Mouse (Mus musculus) CH12.LX (cell line): ENCODE measurements at regions not wholly inside any gene's neighbourhood (a gene's known extent, or its start where the extent isn't known, plus 50 kb on each side); places are given as distances from the start of the nearest gene placed in this dataset.

Experiments
- DNase-seq: peaks from one replicate; pipeline ENCODE4 v3.0.0-alpha.2; 2013; ENCODE audit errors: extremely low read depth
- H3K27ac ChIP-seq: 2 replicates; pipeline ENCODE4 v1.5.1; 2012; ENCODE audit warnings: low read depth, mild to moderate bottlenecking, control low read depth, moderate library complexity; ENCODE audit not compliant: insufficient read depth
- H3K27me3 ChIP-seq: replicated peaks from 2 replicates; pipeline ENCODE3; 2012; ENCODE audit warnings: inconsistent platforms
- H3K36me3 ChIP-seq, 2 experiments: replicated peaks in 1 of 2; 2 replicates each; pipeline versions ENCODE3 to v1.6.1; 2012; ENCODE audit warnings: inconsistent platforms in 1 of 2, low read length in 1 of 2, mild to moderate bottlenecking in 1 of 2, mixed read lengths in 1 of 2, moderate library complexity in 1 of 2; ENCODE audit not compliant: control insufficient read depth in 1 of 2, insufficient read depth in 1 of 2
- H3K4me1 ChIP-seq, 2 experiments: 2 replicates each; pipeline ENCODE4 v1.6.1; 2012; ENCODE audit warnings: inconsistent platforms in 1 of 2, moderate library complexity in 1 of 2; ENCODE audit not compliant: insufficient read depth in 2 of 2, control insufficient read depth in 1 of 2
- H3K4me2 ChIP-seq: 2 replicates; pipeline ENCODE4 v1.6.1; 2012; ENCODE audit warnings: low read depth, mild to moderate bottlenecking, control low read depth; ENCODE audit not compliant: poor library complexity, insufficient read depth, severe bottlenecking
- H3K4me3 ChIP-seq, 3 experiments: fragments of 150-350 bp in 1 of 3; sonication (generic) in 1 of 3; replicated peaks in 1 of 3; 2 replicates each; pipeline versions ENCODE3 to v1.5.1; 2011 to 2012; ENCODE audit warnings: low read depth in 2 of 3, low read length in 2 of 3, mild to moderate bottlenecking in 2 of 3, moderate library complexity in 2 of 3, control low read depth in 1 of 3, improper control_type of control experiment in 1 of 3, inconsistent platforms in 1 of 3, mixed read lengths in 1 of 3; ENCODE audit not compliant: poor library complexity in 1 of 3
- H3K79me2 ChIP-seq: replicated peaks from 2 replicates; pipeline ENCODE4 v1.6.1; 2012; ENCODE audit warnings: mild to moderate bottlenecking, moderate library complexity; ENCODE audit not compliant: control insufficient read depth, poor library complexity, insufficient read depth, severe bottlenecking; ENCODE audit errors: extremely low read depth
- H3K9ac ChIP-seq: 2 replicates; pipeline ENCODE4 v1.6.1; 2012; ENCODE audit warnings: low read depth, mild to moderate bottlenecking, control low read depth, moderate library complexity; ENCODE audit not compliant: insufficient read depth
- H3K9me3 ChIP-seq: replicated peaks from 2 replicates; pipeline ENCODE3; 2012; ENCODE audit warnings: low read length, inconsistent platforms, mixed read lengths
- BHLHE40 ChIP-seq: IDR thresholded peaks from 2 replicates; pipeline ENCODE4 v1.6.1; 2011; ENCODE audit warnings: mild to moderate bottlenecking, low read depth, low read length, improper control_type of control experiment
- CHD2 ChIP-seq: IDR thresholded peaks from 2 replicates; pipeline ENCODE4 v1.6.1; 2011; ENCODE audit warnings: low read length, improper control_type of control experiment
- CTCF ChIP-seq, 2 experiments: IDR thresholded peaks in 1 of 2; conservative IDR thresholded peaks in 1 of 2; 2 replicates each; pipeline ENCODE4 v1.5.1; 2011 to 2012; ENCODE audit warnings: low read depth in 2 of 2, low read length in 2 of 2, improper control_type of control experiment in 1 of 2, inconsistent platforms in 1 of 2, mild to moderate bottlenecking in 1 of 2, moderate library complexity in 1 of 2
- ELF1 ChIP-seq: IDR thresholded peaks from 2 replicates; pipeline ENCODE4 v1.6.1; 2014; ENCODE audit warnings: low read depth, mild to moderate bottlenecking, inconsistent platforms, low read length, improper control_type of control experiment
- GABPA ChIP-seq: IDR thresholded peaks from 2 replicates; pipeline ENCODE4 v1.6.1; 2012; ENCODE audit warnings: low read depth, low read length, improper control_type of control experiment, inconsistent platforms; ENCODE audit not compliant: insufficient replicate concordance
- HCFC1 ChIP-seq: IDR thresholded peaks from 2 replicates; pipeline ENCODE4 v1.6.1; 2012; ENCODE audit warnings: low read depth, mild to moderate bottlenecking, inconsistent platforms, low read length, improper control_type of control experiment
- IRF4 ChIP-seq: IDR thresholded peaks from 2 replicates; pipeline ENCODE4 v1.6.1; 2014; ENCODE audit warnings: low read depth, mild to moderate bottlenecking, inconsistent platforms, low read length, improper control_type of control experiment
- JUN ChIP-seq: IDR thresholded peaks from 2 replicates; pipeline ENCODE4 v1.6.1; 2011; ENCODE audit warnings: low read depth, mild to moderate bottlenecking, low read length, improper control_type of control experiment, moderate library complexity; ENCODE audit not compliant: insufficient read depth
- JUND ChIP-seq: conservative IDR thresholded peaks from 2 replicates; pipeline ENCODE4 v1.6.1; 2011; ENCODE audit warnings: low read depth, low read length, improper control_type of control experiment
- KAT2A ChIP-seq: IDR thresholded peaks from 2 replicates; pipeline ENCODE4 v1.6.1; 2012; ENCODE audit warnings: low read length, improper control_type of control experiment, inconsistent platforms; ENCODE audit not compliant: insufficient replicate concordance
- MAZ ChIP-seq: IDR thresholded peaks from 2 replicates; pipeline ENCODE4 v1.6.1; 2012; ENCODE audit warnings: low read depth, mild to moderate bottlenecking, inconsistent platforms, low read length, improper control_type of control experiment, moderate library complexity
- MEF2A ChIP-seq: IDR thresholded peaks from 2 replicates; pipeline ENCODE4 v1.6.1; 2014; ENCODE audit warnings: low read depth, mild to moderate bottlenecking, inconsistent platforms, low read length, improper control_type of control experiment, borderline replicate concordance
- MXI1 ChIP-seq: IDR thresholded peaks from 2 replicates; pipeline ENCODE4 v1.6.1; 2011; ENCODE audit warnings: mild to moderate bottlenecking, low read depth, low read length, improper control_type of control experiment
- MYC ChIP-seq: IDR thresholded peaks from 2 replicates; pipeline ENCODE4 v1.6.1; 2011; ENCODE audit warnings: low read depth, mild to moderate bottlenecking, improper control_type of control experiment, low read length
- NRF1 ChIP-seq: IDR thresholded peaks from 2 replicates; pipeline ENCODE4 v1.6.1; 2014; ENCODE audit warnings: low read depth, mild to moderate bottlenecking, inconsistent platforms, low read length, improper control_type of control experiment, moderate library complexity
- RCOR1 ChIP-seq: conservative IDR thresholded peaks from 2 replicates; pipeline ENCODE4 v1.6.1; 2012; ENCODE audit warnings: low read depth, mild to moderate bottlenecking, inconsistent platforms, low read length, improper control_type of control experiment
- SIN3A ChIP-seq: IDR thresholded peaks from 2 replicates; pipeline ENCODE4 v1.6.1; 2012; ENCODE audit warnings: low read length, improper control_type of control experiment, inconsistent platforms
- TBP ChIP-seq: conservative IDR thresholded peaks from 2 replicates; pipeline ENCODE4 v1.6.1; 2011; ENCODE audit warnings: low read depth, low read length, improper control_type of control experiment
- ZKSCAN1 ChIP-seq: IDR thresholded peaks from 2 replicates; pipeline ENCODE4 v1.6.1; 2012; ENCODE audit warnings: low read depth, inconsistent platforms, low read length, improper control_type of control experiment, borderline replicate concordance
- ZMIZ1 ChIP-seq: IDR thresholded peaks from 2 replicates; pipeline ENCODE4 v1.6.1; 2012; ENCODE audit warnings: low read depth, mild to moderate bottlenecking, inconsistent platforms, low read length, improper control_type of control experiment
- dilution Hi-C: fragments of 300-500 bp; cut with MboI; formaldehyde crosslinking; loops from 2 replicates; pipeline ENCODE4 v1.14.3; 2020; ENCODE audit warnings: low sequenced_read_pairs; ENCODE audit not compliant: extremely low pct_unique_long_range_greater_than_20kb, extremely low pct_ligation_motif_present
- in situ Hi-C: fragments of 300-500 bp; cut with MboI; formaldehyde crosslinking; loops from 3 replicates; pipeline ENCODE4 v1.14.3; 2019; ENCODE audit warnings: low sequenced_read_pairs, low pct_ligation_motif_present, low pct_unique_long_range_greater_than_20kb, mixed read lengths

GRCm38 (mm10) chr15:88151199-88151598 is 448.9 kb upstream of the Zdhhc25 start:
- Histone ChIP-seq H3K9me3 (peaks cover 86% of the 10 kb centered on the region), H3K4me1 (no peaks in the 10 kb centered on the region), H3K79me2 (no peaks in the 10 kb centered on the region), H3K27me3 (no peaks in the 10 kb centered on the region), H3K4me2 (no peak overlapping the region), H3K9ac (no peak overlapping the region), H3K27ac (no peak overlapping the region)
- in situ Hi-C loops (no loop called here), dilution Hi-C loops (no loop called here)
- no peak for DNase-seq
- no peak for TF ChIP-seq IRF4
- no peak for TF ChIP-seq KAT2A
- no peak for TF ChIP-seq BHLHE40
- no peak for TF ChIP-seq JUN
- TF ChIP-seq TBP: no peak
- TF ChIP-seq NRF1: no peak
- TF ChIP-seq CTCF (conservative IDR thresholded peaks at IDR 0.05 in 1 of 2, IDR thresholded peaks at IDR 0.05 in 1 of 2; ENCODE audit: low read depth in 2 of 2, low read length in 2 of 2): no peak
- TF ChIP-seq JUND: no peak
- no peak for TF ChIP-seq CHD2
- TF ChIP-seq ZKSCAN1: no peak
- TF ChIP-seq, all 38 proteins: peak for 0
- Histone ChIP-seq H3K36me3 (no peaks in the 10 kb centered on the region), H3K4me3 (no peak overlapping the region)

- dilution Hi-C loops: no loop called here
- in situ Hi-C loops: no loop called here
Observed at GRCm38 (mm10) chr15:88159618-88160170, 440.4 kb upstream of the Zdhhc25 start.

More at GRCm38 (mm10) chr15:88159618-88160170, 440.4 kb upstream of the Zdhhc25 start:
- no peak overlapping the region for H3K27ac ChIP-seq
- H3K9me3 ChIP-seq: peaks cover 86% of the 10 kb centered on the region
- H3K4me3 ChIP-seq: no peak overlapping the region
- H3K27me3 ChIP-seq: no peaks in the 10 kb centered on the region
- no peaks in the 10 kb centered on the region for H3K4me1 ChIP-seq
- no peak for TF ChIP-seq SIN3A
- TF ChIP-seq MXI1: no peak
- no peak for TF ChIP-seq NRF1
- no peak for TF ChIP-seq BHLHE40
- no peak for TF ChIP-seq HCFC1
- TF ChIP-seq ZMIZ1: no peak
- TF ChIP-seq CTCF (conservative IDR thresholded peaks at IDR 0.05 in 1 of 2, IDR thresholded peaks at IDR 0.05 in 1 of 2; ENCODE audit: low read depth in 2 of 2, low read length in 2 of 2): no peak
- TF ChIP-seq MYC: no peak
- TF ChIP-seq MAZ: no peak
- TF ChIP-seq KAT2A: no peak
- no peak for TF ChIP-seq GABPA
- TF ChIP-seq IRF4: no peak
- TF ChIP-seq ELF1: no peak
- TF ChIP-seq TBP: no peak
- no peak for TF ChIP-seq ZKSCAN1
- no peak for TF ChIP-seq RCOR1
- no peak for TF ChIP-seq MEF2A
- TF ChIP-seq JUND: no peak
- no peak overlapping the region for H3K9ac ChIP-seq
- no peak overlapping the region for H3K4me2 ChIP-seq
- no peak for DNase-seq
- no peaks in the 10 kb centered on the region for H3K36me3 ChIP-seq
- H3K79me2 ChIP-seq: no peaks in the 10 kb centered on the region
